Mouse (Mus musculus): ENCODE measurements around the gene Rere. TPM values are rescaled to one million over a fixed set of nuclear protein-coding genes. Genes with fewer than 3 reads are reported as not detected.

Rere gene
- total and polyA plus RNA-seq, 2 experiments from 2014 or later: 25.9 to 32.9 TPM

- no peaks in the 10 kb centered on the region for H3K4me1 ChIP-seq (ENCODE audit: insufficient read depth, low read length)
- no peak for DNase-seq (ENCODE audit: low spot score)
- no peak overlapping the region for H3K4me3 ChIP-seq (ENCODE audit: low read length)
- no peak for ATAC-seq
- H3K36me3 ChIP-seq (ENCODE audit: insufficient read depth, low read length): no peaks in the 10 kb centered on the region
- H3K27me3 ChIP-seq (ENCODE audit: insufficient read depth, low read length): no peaks in the 10 kb centered on the region
- TF ChIP-seq CTCF (IDR thresholded peaks at IDR 0.05; ENCODE audit: low read depth): no peak
- WGBS: 70% methylated on average over 6 of the region's 6 CpGs
- H3K4me2 ChIP-seq (ENCODE audit: low read depth, low read length): no peak overlapping the region
- H3K27ac ChIP-seq: no peak overlapping the region
- no peaks in the 10 kb centered on the region for H3K9me3 ChIP-seq (ENCODE audit: low read length)
- no peak overlapping the region for H3K9ac ChIP-seq (replicated peaks; ENCODE audit: low read length)
These were observed 157.2 kb downstream of the Rere start for GRCm38 (mm10) chr4:150438621-150439020.

DNA sequence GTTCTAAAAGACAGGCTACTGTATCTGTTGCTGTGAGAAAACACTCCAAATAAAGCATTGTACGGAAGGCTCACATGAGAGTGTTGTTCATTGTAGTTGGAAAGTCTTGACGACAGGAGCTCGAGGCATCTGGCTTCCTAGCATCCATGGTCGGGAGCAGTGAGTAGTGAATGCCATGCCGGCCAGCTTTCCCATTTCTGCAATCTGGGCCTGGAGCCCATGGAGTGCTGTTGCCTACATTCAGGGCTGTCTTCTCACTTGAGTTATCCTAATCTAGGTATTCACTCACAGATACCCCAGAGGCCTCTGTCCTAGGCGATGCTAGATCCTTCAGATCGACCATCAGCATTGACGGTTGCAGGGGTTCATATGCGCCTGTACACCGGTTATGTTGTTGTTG lies 160.5 kb downstream of the Rere start:
- no peaks in the 10 kb centered on the region for H3K9me3 ChIP-seq (ENCODE audit: low read length)
- no peaks in the 10 kb centered on the region for H3K36me3 ChIP-seq (ENCODE audit: insufficient read depth, low read length)
- H3K4me3 ChIP-seq (ENCODE audit: low read length): no peak overlapping the region
- no peak overlapping the region for H3K4me2 ChIP-seq (ENCODE audit: low read depth, low read length)
- H3K4me1 ChIP-seq (ENCODE audit: insufficient read depth, low read length): peaks cover 13% of the 10 kb centered on the region
- no peak overlapping the region for H3K9ac ChIP-seq (replicated peaks; ENCODE audit: low read length)
- 65% methylated on average over 10 of the region's 10 CpGs for WGBS
- H3K27me3 ChIP-seq (ENCODE audit: insufficient read depth, low read length): no peaks in the 10 kb centered on the region
- no peak overlapping the region for H3K27ac ChIP-seq
- ATAC-seq (no peak), DNase-seq (ENCODE audit: low spot score) (no peak)
- TF ChIP-seq CTCF (IDR thresholded peaks at IDR 0.05; ENCODE audit: low read depth): no peak

DNA sequence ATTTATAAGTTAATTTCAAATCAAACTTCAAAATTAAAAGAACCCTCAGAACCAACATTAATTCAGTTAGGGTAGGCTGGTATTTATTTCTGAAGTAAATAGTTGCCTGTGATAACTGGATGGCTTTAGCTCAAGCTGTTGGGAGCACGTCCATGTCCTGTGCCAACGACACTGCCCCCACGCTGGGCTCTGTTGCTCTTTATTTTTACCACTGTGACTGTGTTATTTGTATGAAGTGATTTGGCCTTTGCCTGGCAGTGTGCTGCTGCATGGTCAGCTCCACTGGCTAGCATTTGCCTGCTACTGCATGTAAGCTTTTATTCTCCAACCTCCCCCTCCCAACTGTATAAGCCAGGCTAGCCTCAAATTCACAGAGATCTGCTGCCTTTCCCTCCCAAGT lies 162.6 kb downstream of the Rere start:
- Histone ChIP-seq H3K27ac (no peak overlapping the region), H3K4me2 (ENCODE audit: low read depth, low read length) (no peak overlapping the region), H3K9ac (replicated peaks; ENCODE audit: low read length) (no peak overlapping the region), H3K27me3 (ENCODE audit: insufficient read depth, low read length) (no peaks in the 10 kb centered on the region), H3K4me1 (ENCODE audit: insufficient read depth, low read length) (peaks cover 19% of the 10 kb centered on the region), H3K4me3 (ENCODE audit: low read length) (no peak overlapping the region), H3K9me3 (ENCODE audit: low read length) (no peaks in the 10 kb centered on the region), H3K36me3 (ENCODE audit: insufficient read depth, low read length) (no peaks in the 10 kb centered on the region)
- no peak for TF ChIP-seq CTCF (IDR thresholded peaks at IDR 0.05; ENCODE audit: low read depth)
- 49% methylated on average over 3 of the region's 3 CpGs for WGBS
- no peak for DNase-seq (ENCODE audit: low spot score)
- no peak for ATAC-seq

DNA sequence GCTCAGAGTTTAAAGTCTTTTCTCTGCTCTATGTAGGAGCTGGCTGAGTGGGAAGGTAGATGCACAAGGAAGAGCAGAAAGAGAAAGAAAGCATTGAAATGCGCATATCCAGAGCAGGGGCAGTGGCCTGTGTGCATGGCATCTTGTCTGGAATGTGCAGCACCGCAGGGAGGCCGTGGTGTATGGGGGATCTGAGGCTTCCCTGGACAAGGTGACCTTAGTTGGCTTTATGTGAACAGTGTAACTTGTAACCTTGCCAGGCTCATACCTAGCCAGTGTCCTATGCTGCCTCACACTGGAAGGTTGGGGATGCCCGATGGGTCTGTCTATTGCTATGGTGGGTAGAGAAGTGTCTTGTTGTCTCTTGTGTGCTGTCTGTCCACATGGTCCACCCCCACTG lies 165.2 kb downstream of the Rere start:
- no peak for DNase-seq (ENCODE audit: low spot score)
- H3K36me3 ChIP-seq (ENCODE audit: insufficient read depth, low read length): no peaks in the 10 kb centered on the region
- no peak for TF ChIP-seq CTCF (IDR thresholded peaks at IDR 0.05; ENCODE audit: low read depth)
- H3K9me3 ChIP-seq (ENCODE audit: low read length): no peaks in the 10 kb centered on the region
- H3K27me3 ChIP-seq (ENCODE audit: insufficient read depth, low read length): no peaks in the 10 kb centered on the region
- H3K4me2 ChIP-seq (ENCODE audit: low read depth, low read length): no peak overlapping the region
- no peak for ATAC-seq
- WGBS: 53% methylated on average over 4 of the region's 4 CpGs
- H3K4me3 ChIP-seq (ENCODE audit: low read length): no peak overlapping the region
- no peak overlapping the region for H3K9ac ChIP-seq (replicated peaks; ENCODE audit: low read length)
- peaks cover 24% of the 10 kb centered on the region for H3K4me1 ChIP-seq (ENCODE audit: insufficient read depth, low read length)
- H3K27ac ChIP-seq: peak overlapping the region; percentile 46; the same call in 1 of the 2 replicates

DNA sequence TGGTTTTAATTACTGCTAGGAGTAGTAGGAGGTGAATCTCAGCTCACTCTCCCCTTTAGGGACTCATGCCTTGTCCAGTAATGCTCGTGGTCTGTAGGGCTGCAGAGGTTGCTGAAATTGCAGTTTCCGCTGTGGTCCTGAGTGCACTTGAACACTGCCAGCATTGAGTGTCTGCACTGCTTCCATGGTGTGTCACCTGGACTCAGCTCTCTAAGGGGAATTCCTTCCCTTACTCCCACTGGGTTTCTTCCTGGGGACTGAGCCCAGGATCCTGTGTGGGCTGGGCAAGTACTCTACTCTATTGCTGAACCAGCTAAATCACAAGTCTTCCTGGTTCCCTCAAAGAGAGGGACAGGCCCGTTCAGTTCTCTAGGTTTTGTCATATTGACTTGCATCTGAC lies 166.1 kb downstream of the Rere start:
- Histone ChIP-seq H3K4me3 (ENCODE audit: low read length) (no peak overlapping the region), H3K27ac (no peak overlapping the region), H3K27me3 (ENCODE audit: insufficient read depth, low read length) (no peaks in the 10 kb centered on the region), H3K36me3 (ENCODE audit: insufficient read depth, low read length) (no peaks in the 10 kb centered on the region), H3K4me2 (ENCODE audit: low read depth, low read length) (no peak overlapping the region), H3K9ac (replicated peaks; ENCODE audit: low read length) (no peak overlapping the region), H3K4me1 (ENCODE audit: insufficient read depth, low read length) (peaks cover 24% of the 10 kb centered on the region), H3K9me3 (ENCODE audit: low read length) (no peaks in the 10 kb centered on the region)
- DNase-seq (ENCODE audit: low spot score): no peak
- ATAC-seq: no peak
- 76% methylated on average over 3 of the region's 3 CpGs for WGBS
- no peak for TF ChIP-seq CTCF (IDR thresholded peaks at IDR 0.05; ENCODE audit: low read depth)

DNA sequence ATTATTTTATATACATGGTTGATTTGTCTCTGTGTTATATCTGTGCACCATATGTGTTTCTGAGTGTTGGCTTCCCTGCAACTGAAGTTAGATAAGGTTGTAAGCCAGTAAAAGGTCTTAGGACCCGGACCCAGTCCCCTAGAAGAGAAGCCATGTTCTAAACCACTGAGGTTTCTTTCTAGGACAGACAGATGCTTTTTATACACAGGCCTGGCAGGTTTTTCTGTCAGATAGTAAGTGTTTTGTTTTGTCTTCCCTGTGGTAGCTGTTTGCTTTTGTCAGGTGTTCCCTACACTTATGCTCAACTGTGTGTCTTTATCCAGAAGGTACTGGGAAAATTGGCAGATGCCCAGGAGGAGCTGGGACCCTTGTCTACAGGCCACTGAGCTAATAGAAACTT lies 167.0 kb downstream of the Rere start:
- WGBS: 85% methylated on average over 1 of the region's 1 CpGs
- Histone ChIP-seq H3K9ac (replicated peaks; ENCODE audit: low read length) (no peak overlapping the region), H3K4me3 (ENCODE audit: low read length) (no peak overlapping the region), H3K4me2 (ENCODE audit: low read depth, low read length) (no peak overlapping the region), H3K4me1 (ENCODE audit: insufficient read depth, low read length) (peaks cover 24% of the 10 kb centered on the region), H3K27me3 (ENCODE audit: insufficient read depth, low read length) (no peaks in the 10 kb centered on the region), H3K9me3 (ENCODE audit: low read length) (no peaks in the 10 kb centered on the region), H3K27ac (no peak overlapping the region), H3K36me3 (ENCODE audit: insufficient read depth, low read length) (no peaks in the 10 kb centered on the region)
- DNase-seq (ENCODE audit: low spot score) (peak; percentile 35), ATAC-seq (no peak)
- no peak for TF ChIP-seq CTCF (IDR thresholded peaks at IDR 0.05; ENCODE audit: low read depth)

GRCm38 (mm10) chr4:150450081-150450691 lies 168.7 kb downstream of the Rere start:
- Histone ChIP-seq H3K27me3 (ENCODE audit: insufficient read depth, low read length) (no peaks in the 10 kb centered on the region), H3K9ac (replicated peaks; ENCODE audit: low read length) (no peak overlapping the region), H3K4me2 (ENCODE audit: low read depth, low read length) (no peak overlapping the region), H3K4me3 (ENCODE audit: low read length) (no peak overlapping the region), H3K36me3 (ENCODE audit: insufficient read depth, low read length) (no peaks in the 10 kb centered on the region), H3K9me3 (ENCODE audit: low read length) (no peaks in the 10 kb centered on the region), H3K27ac (0 out of 2 replicates have a peak overlapping the region, but pooled peaks have one; percentile 41), H3K4me1 (ENCODE audit: insufficient read depth, low read length) (peaks cover 24% of the 10 kb centered on the region)
- TF ChIP-seq CTCF (IDR thresholded peaks at IDR 0.05; ENCODE audit: low read depth): no peak
- WGBS: 63% methylated on average over 6 of the region's 6 CpGs
- DNase-seq (ENCODE audit: low spot score): no peak
- no peak for ATAC-seq
